Mouse (Mus musculus) stomach, postnatal 0 days (tissue): ENCODE data around the gene Zbtb46.

ENCODE experiments used
- CTCF ChIP-seq: IDR thresholded peaks from 2 replicates; pipeline ENCODE4 v1.5.1; 2016; ENCODE audit warnings: antibody characterized with exemption, low read depth, mild to moderate bottlenecking, moderate library complexity
- EP300 ChIP-seq: optimal IDR thresholded peaks from 2 replicates; pipeline ENCODE3; 2016; ENCODE audit warnings: antibody characterized with exemption

GRCm38 (mm10) chr2:181470285-181470684, 11.1 kb upstream of the Zbtb46 start:
- TF ChIP-seq CTCF: no peak
- TF ChIP-seq EP300: no peak
